Mouse (Mus musculus) liver, embryonic 14.5 days (tissue): ENCODE data around the gene Reep3. TPM values are rescaled to one million over a fixed set of nuclear protein-coding genes. Genes with fewer than 3 reads are reported as not detected.

Source experiments
- ATAC-seq: fragments of 200-750 bp; cut with Nextera tagmentation; 2 replicates; pipeline ENCODE4 v1.8.0; 2017; ENCODE audit warnings: moderate number of reproducible peaks, mild to moderate bottlenecking, moderate library complexity; ENCODE audit not compliant: insufficient read depth
- DNase-seq, 3 experiments: peaks; one replicate each; pipeline ENCODE4 v3.0.0-alpha.2; 2012 to 2013; ENCODE audit warnings: low read depth in 3 of 3, low spot score in 3 of 3
- H3K27ac ChIP-seq: fragments of 300-500 bp; sonication (generic); 2 replicates; pipeline ENCODE4 v1.5.1; 2014; ENCODE audit warnings: moderate library complexity, mild to moderate bottlenecking, control low read depth, inconsistent platforms
- H3K27me3 ChIP-seq: fragments of 300-500 bp; sonication (generic); 2 replicates; pipeline ENCODE4 v1.6.1; 2014; ENCODE audit warnings: mild to moderate bottlenecking, low read length, moderate library complexity; ENCODE audit not compliant: control insufficient read depth, insufficient read depth
- H3K36me3 ChIP-seq: fragments of 300-500 bp; sonication (generic); replicated peaks from 2 replicates; pipeline ENCODE4 v1.6.1; 2014; ENCODE audit warnings: low read depth; ENCODE audit not compliant: control insufficient read depth, insufficient read depth
- H3K4me1 ChIP-seq, 2 experiments: fragments of 200-500 bp in 1 of 2; fragments of 300-500 bp in 1 of 2; sonication (generic) in 1 of 2; replicated peaks; 2 replicates each; pipeline ENCODE4 v1.6.1; 2012 to 2014; ENCODE audit warnings: antibody characterized with exemption in 1 of 2, inconsistent platforms in 1 of 2, low read length in 1 of 2; ENCODE audit not compliant: control insufficient read depth in 2 of 2, insufficient read depth in 2 of 2
- H3K4me2 ChIP-seq: fragments of 300-500 bp; sonication (generic); 2 replicates; pipeline ENCODE4 v1.6.1; 2014; ENCODE audit warnings: low read depth, mild to moderate bottlenecking, control low read depth, moderate library complexity
- H3K4me3 ChIP-seq, 2 experiments: fragments of 200-500 bp in 1 of 2; fragments of 300-500 bp in 1 of 2; sonication (generic) in 1 of 2; 2 replicates each; pipeline ENCODE4 v1.5.1; 2012 to 2014; ENCODE audit warnings: low read depth in 2 of 2, low read length in 2 of 2, mild to moderate bottlenecking in 2 of 2, control low read depth in 1 of 2, inconsistent platforms in 1 of 2, moderate library complexity in 1 of 2; ENCODE audit not compliant: insufficient read depth in 1 of 2
- H3K9ac ChIP-seq: fragments of 300-500 bp; sonication (generic); replicated peaks from 2 replicates; pipeline ENCODE4 v1.6.1; 2014; ENCODE audit warnings: mild to moderate bottlenecking, control low read depth, moderate library complexity
- H3K9me3 ChIP-seq: fragments of 300-500 bp; sonication (generic); 2 replicates; pipeline ENCODE4 v1.6.1; 2016; ENCODE audit warnings: low read length, mixed read lengths; ENCODE audit not compliant: control insufficient read depth
- CTCF ChIP-seq: IDR thresholded peaks from 2 replicates; pipeline ENCODE4 v1.5.1; 2016; ENCODE audit warnings: antibody characterized with exemption, low read depth, control low read depth
- EP300 ChIP-seq: IDR thresholded peaks from 2 replicates; pipeline ENCODE4 v1.6.1; 2016; ENCODE audit warnings: antibody characterized with exemption, low read depth
- WGBS: fragments of 180-500 bp; shearing (Covaris S2); extraction: QIAGEN DNeasy Blood & Tissue Kit; methylation state at CpG from one replicate; pipeline ENCODE4 v1.1.7; 2014; ENCODE audit not compliant: insufficient replicate concordance; 5-methylcytosine and 5-hydroxymethylcytosine counted together
- polyA plus RNA-seq, 2 experiments: library from polyadenylated mRNA; depleted of rRNA in 1 of 2; stranded (reverse) in 1 of 2; unstranded in 1 of 2; fragments of >200 nt; fragmentation: Nextera tagmentation in 1 of 2; extraction: Ambion mirVana in 1 of 2; gene quantifications; 2 replicates each; pipeline versions ENCODE4 v1.2.1 to v1.2.3; 2012 to 2014

Reep3 gene
- polyA plus RNA-seq (2012; rRNA removed) (3.2 and 3.9 TPM in 2 replicates), polyA plus RNA-seq (2014; fragmentation: Nextera tagmentation; extraction: Ambion mirVana) (5.1 and 5.4 TPM in 2 replicates)

- H3K4me1 ChIP-seq = peaks cover 6 to 10% of the 10 kb centered on the region in 2 experiments
- TF ChIP-seq EP300 = no peak
- no peak for TF ChIP-seq CTCF
- ATAC-seq (peak; percentile 90), DNase-seq (peak in 1 of 3 experiments; percentile 41)
- H3K9ac ChIP-seq = peak within 1 kb of the TSS; percentile 76
- H3K36me3 ChIP-seq = no peaks in the 10 kb centered on the region
- H3K9me3 ChIP-seq = no peaks in the 10 kb centered on the region
- peak within 1 kb of the TSS; percentile 71 for H3K4me2 ChIP-seq
- WGBS = under 1% methylated on average over 72 of the region's 97 CpGs
- no peaks in the 10 kb centered on the region for H3K27me3 ChIP-seq
- peak within 1 kb of the TSS; percentile 67 to 78 for H3K4me3 ChIP-seq
- peak within 1 kb of the TSS; percentile 36 for H3K27ac ChIP-seq
Measured at GRCm38 (mm10) chr10:67096621-67097436, at the start of gene Reep3. TSS of gene Reep3 (minus strand) at chr10:67096945.

- no peaks in the 10 kb centered on the region for H3K27me3 ChIP-seq
- H3K4me1 ChIP-seq = no peaks in the 10 kb centered on the region
- H3K27ac ChIP-seq = no peak overlapping the region
- no peak for DNase-seq
- no peaks in the 10 kb centered on the region for H3K36me3 ChIP-seq
- H3K4me2 ChIP-seq = no peak overlapping the region
- no peak for ATAC-seq
- TF ChIP-seq EP300 (no peak), CTCF (no peak)
- H3K9me3 ChIP-seq = no peaks in the 10 kb centered on the region
- no peak overlapping the region for H3K9ac ChIP-seq
- no peak overlapping the region for H3K4me3 ChIP-seq
- 47% methylated on average over 4 of the region's 4 CpGs for whole genome bisulfite sequencing
Measured at GRCm38 (mm10) chr10:67145623-67146022, 48.9 kb upstream of the Reep3 start.

- H3K27me3 ChIP-seq = no peaks in the 10 kb centered on the region
- H3K27ac ChIP-seq = no peak overlapping the region
- no peak overlapping the region for H3K4me3 ChIP-seq
- H3K4me1 ChIP-seq = no peaks in the 10 kb centered on the region
- no peak overlapping the region for H3K4me2 ChIP-seq
- no peaks in the 10 kb centered on the region for H3K9me3 ChIP-seq
- no peak for ATAC-seq
- no peak overlapping the region for H3K9ac ChIP-seq
- H3K36me3 ChIP-seq = no peaks in the 10 kb centered on the region
- no peak for TF ChIP-seq CTCF
- no peak for TF ChIP-seq EP300
- DNase-seq = no peak
- 53% methylated on average over 2 of the region's 2 CpGs for WGBS
Measured at GRCm38 (mm10) chr10:67144269-67144668, 47.5 kb upstream of the Reep3 start.

GRCm38 (mm10) chr10:67143661-67144060 is 46.9 kb upstream of the Reep3 start:
- Histone ChIP-seq H3K4me2 (no peak overlapping the region), H3K9me3 (no peaks in the 10 kb centered on the region), H3K27me3 (no peaks in the 10 kb centered on the region), H3K4me1 (no peaks in the 10 kb centered on the region), H3K36me3 (no peaks in the 10 kb centered on the region), H3K4me3 (no peak overlapping the region), H3K9ac (no peak overlapping the region), H3K27ac (no peak overlapping the region)
- no peak for TF ChIP-seq EP300
- no peak for TF ChIP-seq CTCF
- no peak for ATAC-seq
- DNase-seq = no peak

GRCm38 (mm10) chr10:67137437-67137836 is 40.7 kb upstream of the Reep3 start:
- ATAC-seq (no peak), DNase-seq (no peak)
- H3K36me3 ChIP-seq = no peaks in the 10 kb centered on the region
- no peaks in the 10 kb centered on the region for H3K9me3 ChIP-seq
- 75% methylated on average over 2 of the region's 2 CpGs for WGBS
- H3K4me3 ChIP-seq = no peak overlapping the region
- TF ChIP-seq CTCF (no peak), EP300 (no peak)
- no peak overlapping the region for H3K9ac ChIP-seq
- no peak overlapping the region for H3K4me2 ChIP-seq
- no peaks in the 10 kb centered on the region for H3K4me1 ChIP-seq
- H3K27me3 ChIP-seq = no peaks in the 10 kb centered on the region
- H3K27ac ChIP-seq = no peak overlapping the region
